Mouse (Mus musculus) lung, adult 2 months (tissue): Measurements from ENCODE around the gene Fgf12.

Experiments used
- CTCF ChIP-seq: fragments of 200-500 bp; IDR thresholded peaks from 2 replicates; pipeline ENCODE4 v1.5.1; 2011; ENCODE audit warnings: mild to moderate bottlenecking, low read length, control low read depth; ENCODE audit not compliant: insufficient read depth
- POLR2A ChIP-seq: fragments of 200-500 bp; IDR thresholded peaks from 2 replicates; pipeline ENCODE4 v1.6.1; 2011; ENCODE audit warnings: low read depth, mild to moderate bottlenecking, control low read depth, low read length, borderline replicate concordance; ENCODE audit errors: extremely low read depth

GRCm38 (mm10) chr16:28407892-28408291, 345.0 kb downstream of the Fgf12 start:
- no peak for TF ChIP-seq POLR2A
- no peak for TF ChIP-seq CTCF
